Mouse (Mus musculus): Measurements from ENCODE around the gene Fbxl15.

- TF ChIP-seq CTCF (IDR thresholded peaks at IDR 0.05; ENCODE audit: low read depth) (no peak), EP300 (IDR thresholded peaks at IDR 0.05; ENCODE audit: low read depth) (no peak)
These were observed 37.4 kb upstream of the Fbxl15 start for GRCm38 (mm10) chr19:46290535-46291105.

Measured in liver, embryonic 14.5 days (tissue).